ENCODE assay signal across 30 mouse cellular contexts in the genomic region with DNA sequence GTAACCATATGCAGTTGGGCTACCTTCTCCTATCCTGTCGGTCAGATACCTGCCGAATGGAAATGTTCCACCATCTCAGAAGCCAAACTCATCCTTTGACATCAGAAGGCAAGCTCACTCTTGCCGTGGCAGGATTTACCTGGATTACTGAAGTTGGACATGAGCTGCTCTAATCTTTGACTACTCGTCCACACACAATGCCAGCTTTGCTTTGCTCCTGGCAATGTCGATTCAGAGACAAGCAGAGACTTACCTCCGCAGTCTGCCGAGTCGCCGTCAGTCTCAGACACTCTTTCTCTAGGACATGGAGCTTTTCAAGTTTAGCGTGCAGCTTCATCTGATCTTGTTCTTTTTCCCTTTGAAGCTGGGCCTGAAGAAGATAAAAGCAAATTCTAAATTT. TPM values are rescaled to one million over a fixed set of nuclear protein-coding genes. Genes with fewer than 3 reads are reported as not detected.
"Had no signal": no experiment of that assay in that cellular context is flagged by ENCODE, and none has a peak within 500 bp of the region (broad histone marks: within the 10 kb centered on the region; RNA-seq: fewer than 3 reads in every experiment).

No protein-coding gene starts in this region.

- H3K4me3 ChIP-seq: embryonic facial prominence, embryonic 12.5 days; embryonic facial prominence, embryonic 13.5 days; embryonic facial prominence, embryonic 15.5 days; erythroblast, embryonic 14.5 days; forebrain, embryonic 10.5 days; forebrain, embryonic 12.5 days; forebrain, embryonic 13.5 days; forebrain, embryonic 15.5 days; gastrocnemius, adult 2 months; heart, adult 2 months; heart, embryonic 10.5 days had no signal

- H3K9ac ChIP-seq: embryonic facial prominence, embryonic 12.5 days; embryonic facial prominence, embryonic 13.5 days; embryonic facial prominence, embryonic 15.5 days; forebrain, embryonic 12.5 days; forebrain, embryonic 13.5 days; forebrain, embryonic 15.5 days; forebrain, postnatal 0 days had no signal

- ATAC-seq: forebrain, embryonic 13.5 days; forebrain, embryonic 14.5 days; forebrain, embryonic 15.5 days; forebrain, embryonic 16.5 days; forebrain, postnatal 0 days had no signal

- H3K4me1 ChIP-seq: embryonic facial prominence, embryonic 12.5 days; embryonic facial prominence, embryonic 13.5 days; embryonic facial prominence, embryonic 15.5 days; forebrain, embryonic 15.5 days; heart, embryonic 10.5 days had no signal

- H3K27me3 ChIP-seq: embryonic facial prominence, embryonic 12.5 days; embryonic facial prominence, embryonic 13.5 days; embryonic facial prominence, embryonic 15.5 days; forebrain, embryonic 12.5 days; forebrain, embryonic 13.5 days; forebrain, embryonic 15.5 days had no signal

- DNase-seq: cerebellum, adult 18-20 months; cerebellum, adult 2 months; cerebellum, adult 8-10 months; cerebellum, adult 9-10 months; cerebellum, adult 9-11 months; cerebellum, postnatal 10 days; cerebellum, postnatal 14 days; cerebellum, postnatal 25 days; cerebellum, postnatal 36 days; embryo, embryonic 11 days; forebrain, postnatal 0 days; gastrocnemius, adult 2 months; gastrocnemius, postnatal 10 days; gastrocnemius, postnatal 14 days; gastrocnemius, postnatal 25 days; gastrocnemius, postnatal 36 days; heart, adult 11 months; heart, adult 18-20 months; heart, adult 2 months had no signal

- H3K9me3 ChIP-seq: embryonic facial prominence, embryonic 12.5 days; embryonic facial prominence, embryonic 13.5 days; embryonic facial prominence, embryonic 15.5 days; forebrain, embryonic 13.5 days; forebrain, embryonic 15.5 days; heart, embryonic 10.5 days had no signal

- H3K27ac ChIP-seq: embryonic facial prominence, embryonic 12.5 days; embryonic facial prominence, embryonic 13.5 days; embryonic facial prominence, embryonic 15.5 days; forebrain, embryonic 10.5 days; forebrain, embryonic 12.5 days; forebrain, embryonic 13.5 days; forebrain, embryonic 15.5 days; heart, adult 2 months; heart, embryonic 10.5 days had no signal

- H3K4me2 ChIP-seq: embryonic facial prominence, embryonic 12.5 days; embryonic facial prominence, embryonic 13.5 days; embryonic facial prominence, embryonic 15.5 days; forebrain, embryonic 12.5 days; forebrain, embryonic 13.5 days; forebrain, embryonic 15.5 days had no signal

RNA-seq across cellular contexts. Expression of a gene that starts 14.3 kb away (rescaled TPM):
- polyA plus RNA-seq: erythroblast, embryonic 14.5 days had no signal
